Mouse (Mus musculus): ENCODE measurements around the gene Sergef.

The Sergef gene

GRCm38 (mm10) chr7:46540616-46541015 lies 99.0 kb downstream of the Sergef start:
- DNase-seq (ENCODE audit: low read depth, low spot score): no peak

- DNase-seq (ENCODE audit: low read depth, low spot score): no peak
Observed at GRCm38 (mm10) chr7:46536456-46537097, 103.0 kb downstream of the Sergef start.

GRCm38 (mm10) chr7:46535429-46535799 lies 104.2 kb downstream of the Sergef start:
- peak; percentile 47 for DNase-seq (ENCODE audit: low read depth, low spot score)

GRCm38 (mm10) chr7:46534767-46535428 lies 104.7 kb downstream of the Sergef start:
- no peak for DNase-seq (ENCODE audit: low read depth, low spot score)

GRCm38 (mm10) chr7:46533518-46533917 lies 106.1 kb downstream of the Sergef start:
- no peak for DNase-seq (ENCODE audit: low read depth, low spot score)

GRCm38 (mm10) chr7:46531345-46531744 lies 108.3 kb downstream of the Sergef start:
- DNase-seq (ENCODE audit: low read depth, low spot score): no peak

- no peak for DNase-seq (ENCODE audit: low read depth, low spot score)
Observed at GRCm38 (mm10) chr7:46529930-46530329, 109.7 kb downstream of the Sergef start.

GRCm38 (mm10) chr7:46529259-46529658 lies 110.3 kb downstream of the Sergef start:
- no peak for DNase-seq (ENCODE audit: low read depth, low spot score)

GRCm38 (mm10) chr7:46526665-46527154 lies 112.9 kb downstream of the Sergef start:
- no peak for DNase-seq (ENCODE audit: low read depth, low spot score)

- DNase-seq (ENCODE audit: low read depth, low spot score): no peak
Observed at GRCm38 (mm10) chr7:46523215-46523614, 116.4 kb downstream of the Sergef start.

- no peak for DNase-seq (ENCODE audit: low read depth, low spot score)
Observed at GRCm38 (mm10) chr7:46521794-46522193, 117.8 kb downstream of the Sergef start.

- DNase-seq (ENCODE audit: low read depth, low spot score): no peak
Observed at GRCm38 (mm10) chr7:46519148-46519547, 120.5 kb downstream of the Sergef start.

- DNase-seq (ENCODE audit: low read depth, low spot score): no peak
Observed at GRCm38 (mm10) chr7:46517158-46517557, 122.4 kb downstream of the Sergef start.

- DNase-seq (ENCODE audit: low read depth, low spot score): no peak
Observed at GRCm38 (mm10) chr7:46515960-46516359, 123.6 kb downstream of the Sergef start.

- DNase-seq (ENCODE audit: low read depth, low spot score): no peak
Observed at GRCm38 (mm10) chr7:46514981-46515380, 124.6 kb downstream of the Sergef start.

- no peak for DNase-seq (ENCODE audit: low read depth, low spot score)
Observed at GRCm38 (mm10) chr7:46513562-46513961, 126.0 kb downstream of the Sergef start.

GRCm38 (mm10) chr7:46512792-46513191 lies 126.8 kb downstream of the Sergef start:
- no peak for DNase-seq (ENCODE audit: low read depth, low spot score)

GRCm38 (mm10) chr7:46510806-46511205 lies 128.8 kb downstream of the Sergef start:
- no peak for DNase-seq (ENCODE audit: low read depth, low spot score)

- DNase-seq (ENCODE audit: low read depth, low spot score): peak; percentile 14
Observed at GRCm38 (mm10) chr7:46509391-46510310, 130.0 kb downstream of the Sergef start.

- DNase-seq (ENCODE audit: low read depth, low spot score): no peak
Observed at GRCm38 (mm10) chr7:46508590-46509318, 130.9 kb downstream of the Sergef start.

- no peak for DNase-seq (ENCODE audit: low read depth, low spot score)
Observed at GRCm38 (mm10) chr7:46504157-46504556, 135.4 kb downstream of the Sergef start.
